Comparison of ENCODE assay signal across 22 mouse cellular contexts in genomic region chr3:98291044-98291443, GRCm38 (mm10). TPM values are rescaled to one million over a fixed set of nuclear protein-coding genes. Genes with fewer than 3 reads are reported as not detected.
DNase-seq lines count a peak whose midpoint lies in the region; ATAC-seq and TF ChIP-seq lines count a peak whose summit lies in the region.
"Had no signal": no experiment of that assay in that cellular context is flagged by ENCODE, and none has a peak within 500 bp of the region (broad histone marks: within the 10 kb centered on the region; RNA-seq: fewer than 3 reads in every experiment).

No protein-coding gene starts in this region.

- no peak for TF ChIP-seq CTCF in liver, adult 2 months (IDR thresholded peaks at IDR 0.05; ENCODE audit: low read depth, low read length)

- peak; percentile 85 for DNase-seq in heart, adult 11 months
- DNase-seq in heart, embryonic 10.5 days (ENCODE audit: low spot score): no peak
- peak; percentile 68 for DNase-seq in liver, adult 2 months (ENCODE audit: extremely low read depth, low read depth, low spot score)
- DNase-seq in liver, embryonic 11.5 days (ENCODE audit: low spot score): no peak
- DNase-seq: adrenal gland, adult 2 months; adrenal gland, adult 8-10 months; adrenal gland, postnatal 10 days; adrenal gland, postnatal 14 days; adrenal gland, postnatal 25 days; adrenal gland, postnatal 36 days; B cell, adult 2 months; cerebellum, adult 11 months; cerebellum, adult 11-12 months; cerebellum, adult 18-20 months had no signal

- H3K36me3 ChIP-seq in heart, embryonic 10.5 days: no peaks in the 10 kb centered on the region
- peaks cover 82% of the 10 kb centered on the region for H3K36me3 ChIP-seq in liver, adult 2 months (ENCODE audit: control insufficient read depth, insufficient read depth, low read length)
- no peaks in the 10 kb centered on the region; the same call in 1 of the 2 replicates for H3K36me3 ChIP-seq in liver, embryonic 11.5 days (ENCODE audit: control insufficient read depth, insufficient read depth, low read length)
- H3K36me3 ChIP-seq in megakaryocyte, embryonic 14.5 days (replicated peaks; ENCODE audit: low read length): no peaks in the 10 kb centered on the region
- H3K36me3 ChIP-seq: G1E had no signal

- ATAC-seq in liver, embryonic 11.5 days (replicated peaks; ENCODE audit: low FRiP score): no peak
- ATAC-seq in megakaryocyte, adult 5-6 weeks (ENCODE audit: poor library complexity, severe bottlenecking): no peak
- ATAC-seq: activated CD4-positive, CD25-positive, alpha-beta regulatory T cell, adult 4 months; CD4-positive, CD25-positive, alpha-beta regulatory T cell, adult 4 months; Patski had no signal

- H3K4me1 ChIP-seq in heart, embryonic 10.5 days: no peaks in the 10 kb centered on the region
- peaks cover 17% of the 10 kb centered on the region for H3K4me1 ChIP-seq in liver, adult 2 months (ENCODE audit: control insufficient read depth, insufficient read depth, low read length)
- no peaks in the 10 kb centered on the region for H3K4me1 ChIP-seq in liver, embryonic 11.5 days (replicated peaks; ENCODE audit: control insufficient read depth, insufficient read depth, low read length)
- no peaks in the 10 kb centered on the region for H3K4me1 ChIP-seq in megakaryocyte, embryonic 14.5 days

- WGBS in heart, embryonic 10.5 days: 86% methylated on average over 9 of the region's 9 CpGs
- 35% methylated on average over 9 of the region's 9 CpGs for WGBS in liver, adult 2 months
- WGBS in liver, embryonic 11.5 days: 89% methylated on average over 9 of the region's 9 CpGs

- peak overlapping the region; percentile 21; the same call in 1 of the 2 replicates for H3K9ac ChIP-seq in liver, adult 2 months (ENCODE audit: low read depth, low read length)
- no peak overlapping the region for H3K9ac ChIP-seq in liver, embryonic 11.5 days (ENCODE audit: low read depth, low read length)

- H3K9me3 ChIP-seq in heart, embryonic 10.5 days: no peaks in the 10 kb centered on the region
- no peaks in the 10 kb centered on the region for H3K9me3 ChIP-seq in liver, embryonic 11.5 days (ENCODE audit: control insufficient read depth, low read length)
- H3K9me3 ChIP-seq in megakaryocyte, embryonic 14.5 days: peaks cover 17% of the 10 kb centered on the region

- no peaks in the 10 kb centered on the region for H3K27me3 ChIP-seq in heart, embryonic 10.5 days (ENCODE audit: insufficient read depth, poor library complexity, severe bottlenecking)
- no peaks in the 10 kb centered on the region for H3K27me3 ChIP-seq in liver, adult 2 months (ENCODE audit: control insufficient read depth, insufficient read depth, low read length)
- H3K27me3 ChIP-seq in liver, embryonic 11.5 days (replicated peaks; ENCODE audit: control insufficient read depth, insufficient read depth, low read length): no peaks in the 10 kb centered on the region
- H3K27me3 ChIP-seq in megakaryocyte, embryonic 14.5 days (replicated peaks): peaks cover 4% of the 10 kb centered on the region

- no peak overlapping the region for H3K4me3 ChIP-seq in heart, embryonic 10.5 days
- H3K4me3 ChIP-seq in liver, adult 2 months (ENCODE audit: insufficient read depth, low read depth, low read length): no peak overlapping the region
- H3K4me3 ChIP-seq in liver, embryonic 11.5 days (ENCODE audit: low read depth, low read length): no peak overlapping the region
- H3K4me3 ChIP-seq in megakaryocyte, embryonic 14.5 days (replicated peaks): peak overlapping the region; percentile 8

- peaks cover 7% of the 10 kb centered on the region for H3K79me2 ChIP-seq in liver, adult 2 months (ENCODE audit: control insufficient read depth, insufficient read depth, low read length)

- TF ChIP-seq POLR2A in liver, adult 2 months (IDR thresholded peaks at IDR 0.05; ENCODE audit: extremely low read depth, insufficient read depth, low read length): no peak

- H3K27ac ChIP-seq in heart, embryonic 10.5 days: no peak overlapping the region
- H3K27ac ChIP-seq in liver, adult 2 months (replicated peaks; ENCODE audit: insufficient read depth, low read depth, low read length): 0 out of 2 replicates have a peak overlapping the region, but pooled peaks have one; percentile 1
- H3K27ac ChIP-seq in liver, embryonic 11.5 days (ENCODE audit: low read depth, low read length): no peak overlapping the region

- H3K4me2 ChIP-seq in liver, embryonic 11.5 days: no peak overlapping the region

RNA-seq across cellular contexts. Expression of gene Hmgcs2, which starts 10.8 kb away (rescaled TPM):
- 4.4 and 5.6 TPM in 2 replicates for polyA plus RNA-seq in heart, embryonic 10.5 days (2016; fragmentation: Nextera tagmentation; extraction: Ambion mirVana)
- total RNA-seq in liver, adult 2 months (2014; rRNA removed): 687 and 765 TPM in 2 replicates
- polyA plus RNA-seq in liver, adult 2 months (2012; rRNA removed): 1,077 and 1,098 TPM in 2 replicates
- 29.9 and 32.9 TPM in 2 replicates for polyA plus RNA-seq in liver, embryonic 11.5 days (2014; fragmentation: Nextera tagmentation; extraction: Ambion mirVana)
- not detected in 2 replicates for polyA plus RNA-seq in megakaryocyte, embryonic 14.5 days (2012; ENCODE audit: insufficient read depth, low replicate concordance)
- 0.46 TPM in 1 of 2 replicates, not detected in the other for total RNA-seq in megakaryocyte, adult 5-6 weeks (2015)
- total RNA-seq in megakaryocyte, adult 5-6 weeks (2017): 0.11 and 0.24 TPM in 2 replicates
- total RNA-seq: CH12.LX, ES-E14, G1E had no signal
- polyA plus RNA-seq: activated CD4-positive, CD25-positive, alpha-beta regulatory T cell, adult 4 months; CD4-positive, CD25-positive, alpha-beta regulatory T cell, adult 4 months; G1E had no signal

RNA-seq across cellular contexts. Expression of gene Phgdh, which starts 48.7 kb away (rescaled TPM):
- 157 and 310 TPM in 2 replicates for polyA plus RNA-seq in heart, embryonic 10.5 days (2016; fragmentation: Nextera tagmentation; extraction: Ambion mirVana)
- 0.92 and 3.2 TPM in 2 replicates for total RNA-seq in liver, adult 2 months (2014; rRNA removed)
- polyA plus RNA-seq in liver, adult 2 months (2012; rRNA removed): 0.39 and 0.48 TPM in 2 replicates
- polyA plus RNA-seq in liver, embryonic 11.5 days (2014; fragmentation: Nextera tagmentation; extraction: Ambion mirVana): 554 and 596 TPM in 2 replicates
- 70.7 and 71.0 TPM in 2 replicates for polyA plus RNA-seq in megakaryocyte, embryonic 14.5 days (2012; ENCODE audit: insufficient read depth, low replicate concordance)
- 11.0 and 13.9 TPM in 2 replicates for total RNA-seq in megakaryocyte, adult 5-6 weeks (2015)
- total RNA-seq in megakaryocyte, adult 5-6 weeks (2017): 59.7 and 75.3 TPM in 2 replicates
- total RNA-seq: G1E had no signal
- polyA plus RNA-seq: G1E had no signal

Comparison
In these comparisons a context has a peak if more than half of its experiments do, and no peak if none do; other contexts are left out.
1. DNase-seq: peak in heart, adult 11 months (single experiment) and liver, adult 2 months (single experiment); none in heart, embryonic 10.5 days (single experiment) and liver, embryonic 11.5 days (single experiment).
2. RNA of gene Hmgcs2, which starts 10.8 kb away (polyA plus RNA-seq): 1,077 to 1,098 TPM in liver, adult 2 months; 29.9 to 32.9 TPM in liver, embryonic 11.5 days, 4.4 to 5.6 TPM in heart, embryonic 10.5 days and not detected in megakaryocyte, embryonic 14.5 days; every median in the first group is over 10 times any median in the second.
3. RNA of gene Phgdh, which starts 48.7 kb away (polyA plus RNA-seq): 554 to 596 TPM in liver, embryonic 11.5 days, 157 to 310 TPM in heart, embryonic 10.5 days and 70.7 to 71.0 TPM in megakaryocyte, embryonic 14.5 days; 0.39 to 0.48 TPM in liver, adult 2 months; every median in the first group is over 10 times any median in the second.